Mouse (Mus musculus): ENCODE measurements at regions not wholly inside any gene's neighbourhood (a gene's known extent, or its start where the extent isn't known, plus 50 kb on each side); places are given as distances from the start of the nearest gene placed in this dataset.

- Histone ChIP-seq H3K27me3 (ENCODE audit: low read depth, poor library complexity, severe bottlenecking) (no peaks in the 10 kb centered on the region), H3K4me3 (no peak overlapping the region), H3K9me3 (replicated peaks) (no peaks in the 10 kb centered on the region), H3K36me3 (no peaks in the 10 kb centered on the region), H3K27ac (replicated peaks) (no peak overlapping the region), H3K4me1 (no peaks in the 10 kb centered on the region)
- DNase-seq (ENCODE audit: low spot score), result no peak
- whole genome bisulfite sequencing, result 86% methylated on average over 4 of the region's 4 CpGs
These were observed 440.4 kb downstream of the Slc22a22 start for GRCm38 (mm10) chr15:57036806-57037566.

DNA sequence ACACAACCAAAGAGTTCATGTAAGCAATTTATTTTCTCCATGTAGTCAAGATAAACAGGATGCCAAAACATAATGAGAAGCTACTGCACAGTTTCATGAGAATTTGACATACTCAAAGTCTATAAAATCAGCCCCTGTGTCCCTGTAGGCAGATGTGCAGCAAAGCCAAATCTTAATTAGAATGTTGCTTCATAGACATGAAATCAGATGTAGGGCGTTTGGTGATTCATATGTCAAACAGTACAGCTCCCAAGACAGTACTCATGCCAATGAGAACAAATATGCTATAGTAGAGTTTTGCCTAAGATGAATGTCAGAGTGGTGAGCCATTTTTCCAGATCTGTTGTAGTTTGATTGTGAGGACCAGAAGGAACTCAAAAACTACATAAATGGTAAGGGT is 444.4 kb downstream of the Slc22a22 start:
- no peaks in the 10 kb centered on the region for H3K36me3 ChIP-seq
- no peak overlapping the region for H3K4me3 ChIP-seq
- 90% methylated on average over 1 of the region's 1 CpGs for WGBS
- H3K27me3 ChIP-seq (ENCODE audit: low read depth, poor library complexity, severe bottlenecking), result no peaks in the 10 kb centered on the region
- no peaks in the 10 kb centered on the region for H3K9me3 ChIP-seq (replicated peaks)
- no peaks in the 10 kb centered on the region for H3K4me1 ChIP-seq
- DNase-seq (ENCODE audit: low spot score), result no peak
- H3K27ac ChIP-seq (replicated peaks), result no peak overlapping the region

Data from midbrain, embryonic 10.5 days (tissue).